Mouse (Mus musculus): Measurements from ENCODE around the gene Strip1.

GRCm38 (mm10) chr3:107617800-107618199, 13.7 kb downstream of the Strip1 start:
- TF ChIP-seq CTCF (IDR thresholded peaks at IDR 0.05; ENCODE audit: low read depth, low read length), result no peak
- TF ChIP-seq POLR2A (IDR thresholded peaks at IDR 0.05; ENCODE audit: extremely low read depth, insufficient read depth, low read length), result no peak

Measured in liver, adult 2 months (tissue).